32 mouse cellular contexts compared by ENCODE assay signal in genomic region chr10:125255904-125256303, GRCm38 (mm10).
"Had no signal": no experiment of that assay in that cellular context is flagged by ENCODE, and none has a peak within 500 bp of the region (broad histone marks: within the 10 kb centered on the region; RNA-seq: fewer than 3 reads in every experiment).

No protein-coding gene starts in this region.

- H3K9me3 ChIP-seq: limb, embryonic 10.5 days; limb, embryonic 12.5 days; limb, embryonic 13.5 days; limb, embryonic 15.5 days; liver, embryonic 12.5 days; liver, embryonic 13.5 days; liver, embryonic 15.5 days; lung, embryonic 15.5 days; midbrain, embryonic 10.5 days; midbrain, embryonic 12.5 days; midbrain, embryonic 13.5 days; midbrain, embryonic 15.5 days; neural tube, embryonic 12.5 days; neural tube, embryonic 13.5 days had no signal

- ATAC-seq: liver, embryonic 12.5 days; liver, postnatal 0 days; lung, postnatal 0 days; midbrain, embryonic 13.5 days; midbrain, embryonic 15.5 days; midbrain, embryonic 16.5 days had no signal

- H3K9ac ChIP-seq: limb, embryonic 12.5 days; limb, embryonic 13.5 days; limb, embryonic 15.5 days; liver, embryonic 12.5 days; liver, embryonic 13.5 days; liver, embryonic 14.5 days; liver, embryonic 15.5 days; liver, postnatal 0 days; lung, embryonic 14.5 days; lung, embryonic 15.5 days; midbrain, embryonic 12.5 days; midbrain, embryonic 13.5 days; midbrain, embryonic 15.5 days; neural tube, embryonic 12.5 days; neural tube, embryonic 13.5 days had no signal

- H3K27me3 ChIP-seq: limb, embryonic 12.5 days; limb, embryonic 13.5 days; limb, embryonic 15.5 days; liver, embryonic 12.5 days; liver, embryonic 13.5 days; liver, embryonic 15.5 days; lung, embryonic 15.5 days; megakaryocyte, embryonic 14.5 days; midbrain, embryonic 12.5 days; midbrain, embryonic 13.5 days; midbrain, embryonic 15.5 days; neural tube, embryonic 12.5 days; neural tube, embryonic 13.5 days had no signal

- H3K4me2 ChIP-seq: limb, embryonic 12.5 days; limb, embryonic 13.5 days; limb, embryonic 15.5 days; liver, embryonic 11.5 days; liver, embryonic 12.5 days; liver, embryonic 13.5 days; liver, embryonic 15.5 days; lung, embryonic 14.5 days; lung, embryonic 15.5 days; midbrain, embryonic 12.5 days; midbrain, embryonic 13.5 days; midbrain, embryonic 15.5 days; neural tube, embryonic 12.5 days; neural tube, embryonic 13.5 days had no signal

- H3K4me3 ChIP-seq: limb, embryonic 10.5 days; limb, embryonic 12.5 days; limb, embryonic 13.5 days; limb, embryonic 15.5 days; liver, embryonic 12.5 days; liver, embryonic 13.5 days; liver, embryonic 15.5 days; lung, embryonic 15.5 days; megakaryocyte, embryonic 14.5 days; midbrain, embryonic 10.5 days; midbrain, embryonic 12.5 days; midbrain, embryonic 13.5 days; midbrain, embryonic 15.5 days; myocyte; neural tube, embryonic 12.5 days; neural tube, embryonic 13.5 days had no signal

- H3K27ac ChIP-seq: limb, embryonic 10.5 days; limb, embryonic 12.5 days; limb, embryonic 13.5 days; limb, embryonic 15.5 days; liver, embryonic 12.5 days; liver, embryonic 13.5 days; liver, embryonic 14.5 days; liver, embryonic 15.5 days; lung, embryonic 15.5 days; macrophage; midbrain, embryonic 10.5 days; midbrain, embryonic 12.5 days; midbrain, embryonic 13.5 days; midbrain, embryonic 15.5 days; neural tube, embryonic 12.5 days; neural tube, embryonic 13.5 days had no signal

- DNase-seq: left cerebral cortex, postnatal 4 days; liver; liver, embryonic 13.5 days; liver, postnatal 0 days; lung, adult 18-20 months; lung, adult 2 months; lung, embryonic 14.5 days; lung, postnatal 10 days; lung, postnatal 14 days; lung, postnatal 36 days; lung, postnatal 4 days; midbrain, embryonic 14.5 days had no signal

- H3K36me3 ChIP-seq: limb, embryonic 10.5 days; limb, embryonic 12.5 days; limb, embryonic 13.5 days; limb, embryonic 15.5 days; liver, embryonic 12.5 days; liver, embryonic 13.5 days; liver, embryonic 15.5 days; lung, embryonic 15.5 days; midbrain, embryonic 10.5 days; midbrain, embryonic 12.5 days; midbrain, embryonic 13.5 days; midbrain, embryonic 15.5 days; neural tube, embryonic 12.5 days; neural tube, embryonic 13.5 days had no signal

- H3K4me1 ChIP-seq: limb, embryonic 10.5 days; limb, embryonic 12.5 days; limb, embryonic 13.5 days; limb, embryonic 15.5 days; liver, embryonic 12.5 days; liver, embryonic 13.5 days; liver, embryonic 15.5 days; lung, embryonic 15.5 days; megakaryocyte, embryonic 14.5 days; midbrain, embryonic 10.5 days; midbrain, embryonic 12.5 days; midbrain, embryonic 13.5 days; midbrain, embryonic 15.5 days; neural tube, embryonic 12.5 days; neural tube, embryonic 13.5 days had no signal
